Mouse (Mus musculus) erythroid progenitor cell, adult 5-6 weeks (primary cell): ENCODE results near the gene Zfand3. TPM values are rescaled to one million over a fixed set of nuclear protein-coding genes. Genes with fewer than 3 reads are reported as not detected.

ENCODE experiments used
- ATAC-seq: replicated peaks from 2 replicates; pipeline ENCODE4 v1.8.0; 2016; ENCODE audit warnings: moderate number of reproducible peaks, mild to moderate bottlenecking, moderate TSS enrichment, inconsistent platforms; ENCODE audit not compliant: poor library complexity, low FRiP score, severe bottlenecking
- total RNA-seq, 2 experiments: library from RNA; stranded (forward) in 1 of 2; stranded (reverse) in 1 of 2; fragments of 150-400 nt in 1 of 2; fragments of 186-747, 209-891 nt in 1 of 2; gene quantifications; 2 replicates each; pipeline versions ENCODE4 v1.2.3 to v1.2.4; 2015 to 2017; ENCODE audit warnings: low replicate concordance in 2 of 2

Zfand3 gene
- total RNA-seq, 2 experiments from 2014 or later: 10.5 to 10.9 TPM

GRCm38 (mm10) chr17:30181554-30181953, 177.0 kb downstream of the Zfand3 start:
- ATAC-seq: no peak

GRCm38 (mm10) chr17:30182063-30182462, 177.5 kb downstream of the Zfand3 start:
- ATAC-seq: no peak

GRCm38 (mm10) chr17:30183561-30183960, 179.0 kb downstream of the Zfand3 start:
- no peak for ATAC-seq

- ATAC-seq: no peak
Measured at GRCm38 (mm10) chr17:30187154-30187553, 182.6 kb downstream of the Zfand3 start.

- no peak for ATAC-seq
Measured at GRCm38 (mm10) chr17:30187581-30187980, 183.0 kb downstream of the Zfand3 start.

- no peak for ATAC-seq
Measured at GRCm38 (mm10) chr17:30188031-30188981, 183.8 kb downstream of the Zfand3 start.

- ATAC-seq: no peak
Measured at GRCm38 (mm10) chr17:30191097-30191640, 186.6 kb downstream of the Zfand3 start.

GRCm38 (mm10) chr17:30192416-30193005, 188.0 kb downstream of the Zfand3 start:
- no peak for ATAC-seq

- no peak for ATAC-seq
Measured at GRCm38 (mm10) chr17:30193615-30194014, 189.1 kb downstream of the Zfand3 start.

GRCm38 (mm10) chr17:30194091-30194490, 189.6 kb downstream of the Zfand3 start:
- ATAC-seq: no peak

- no peak for ATAC-seq
Measured at GRCm38 (mm10) chr17:30194629-30195445, 190.3 kb downstream of the Zfand3 start.

GRCm38 (mm10) chr17:30195591-30196183, 191.2 kb downstream of the Zfand3 start:
- ATAC-seq: no peak

- ATAC-seq: no peak
Measured at GRCm38 (mm10) chr17:30196401-30197279, 192.1 kb downstream of the Zfand3 start.

GRCm38 (mm10) chr17:30197280-30198030, 192.9 kb downstream of the Zfand3 start:
- ATAC-seq: no peak

- ATAC-seq: no peak
Measured at GRCm38 (mm10) chr17:30198422-30198821, 193.9 kb downstream of the Zfand3 start.

GRCm38 (mm10) chr17:30199374-30200247, 195.1 kb downstream of the Zfand3 start:
- no peak for ATAC-seq

GRCm38 (mm10) chr17:30200283-30200682, 195.8 kb downstream of the Zfand3 start:
- no peak for ATAC-seq
